Mouse (Mus musculus) naive thymus-derived CD4-positive, alpha-beta T cell, adult 5 months (primary cell): ENCODE data around the gene Mapk8ip3. TPM values are rescaled to one million over a fixed set of nuclear protein-coding genes. Genes with fewer than 3 reads are reported as not detected.

Source experiments
- polyA plus RNA-seq: library from polyadenylated mRNA; unstranded; fragments of 100-300 nt; shearing (Covaris generic); gene quantifications from one replicate; pipeline ENCODE4 v1.2.1, GENCODE M21; 2017

Mapk8ip3 gene
- polyA plus RNA-seq, result 79.3 TPM

DNA sequence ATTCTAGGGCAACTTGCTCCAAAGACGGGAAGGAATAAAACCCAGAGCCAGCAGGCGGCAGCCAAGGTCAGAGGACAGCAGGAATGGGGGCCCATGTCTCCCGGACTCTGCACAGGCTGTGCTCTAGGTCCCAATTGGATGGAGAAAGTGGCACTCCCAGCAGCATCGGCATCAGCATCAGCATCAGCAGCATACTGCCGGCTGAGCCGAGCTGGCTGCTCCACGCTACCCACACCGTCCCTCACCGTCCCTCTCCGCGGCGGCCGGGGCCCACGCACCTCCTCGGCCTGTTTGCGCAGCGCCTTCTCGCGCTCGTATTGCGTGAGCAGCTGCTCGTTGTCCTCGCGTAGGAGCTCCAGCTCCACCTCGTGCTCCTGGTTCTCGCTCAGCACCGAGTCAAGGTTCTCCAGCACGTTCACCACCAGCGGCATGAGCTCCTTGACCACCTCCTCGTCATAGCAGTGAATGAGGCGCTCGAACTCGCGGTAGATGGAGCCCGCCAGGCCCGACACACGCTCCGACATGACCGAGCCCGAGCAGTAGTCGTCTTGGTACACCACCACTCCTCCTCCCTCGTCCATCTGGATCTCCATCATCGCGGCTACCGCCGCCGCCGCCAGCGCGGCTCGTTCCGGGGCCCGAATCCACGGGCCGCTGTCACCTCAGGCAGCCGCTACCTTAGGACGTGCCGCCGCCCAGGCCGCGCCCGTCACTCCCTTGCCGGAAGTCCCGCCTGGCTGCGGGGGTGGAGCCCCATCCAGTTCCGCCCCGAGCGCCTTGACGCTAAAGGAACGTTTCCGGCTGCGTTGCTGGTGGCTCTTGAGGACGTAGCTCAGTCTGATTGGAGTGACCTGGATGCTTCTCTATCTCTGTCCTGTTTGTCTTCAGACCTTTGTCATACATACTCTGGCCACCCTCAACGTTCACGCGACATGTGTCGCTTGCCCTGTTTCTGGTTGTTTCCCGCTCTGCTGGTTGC, at the start of gene Mapk8ip3:
Gene Mapk8ip3 (minus strand): TSS at position 719 of the 979 bp plus-strand sequence.

DNA sequence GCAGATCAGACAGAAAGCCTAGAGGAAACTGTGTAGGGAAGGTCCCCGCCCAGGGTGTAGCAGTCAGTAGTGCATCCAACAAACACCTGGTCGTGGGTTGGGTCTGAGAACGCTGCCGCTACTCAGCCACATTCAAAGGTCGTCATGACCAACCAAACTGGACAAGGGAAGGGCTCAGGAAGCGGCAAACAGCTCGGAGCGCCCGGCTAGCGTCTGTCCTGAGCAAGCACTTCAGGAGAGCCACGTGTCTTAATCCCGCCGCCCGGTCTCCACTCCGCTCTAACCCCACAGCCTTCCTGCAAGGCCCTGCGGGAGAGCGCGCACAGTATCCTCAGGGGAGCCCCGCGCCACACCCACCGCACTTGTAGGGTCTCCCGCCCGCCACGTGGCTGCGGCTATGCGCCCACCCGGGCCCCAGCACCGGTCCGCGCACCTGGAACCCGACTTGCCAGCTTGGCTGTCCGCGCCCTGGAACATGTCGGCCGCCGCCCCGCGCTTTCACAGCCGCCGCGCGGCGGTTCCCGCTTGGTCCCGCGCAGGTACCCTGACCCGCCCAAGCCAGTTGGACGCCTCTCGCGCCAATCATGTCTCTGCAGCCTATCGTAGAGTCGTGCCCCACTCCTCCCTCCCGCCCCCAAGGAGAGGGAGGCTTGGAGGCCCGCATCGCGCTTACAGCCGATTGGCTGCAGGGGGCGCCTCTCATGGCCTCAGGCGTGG, 23.5 kb upstream of the Mapk8ip3 start, which contains the start of gene Jpt2:
Gene Jpt2 (minus strand): TSS at position 555 of the 717 bp plus-strand sequence.

DNA sequence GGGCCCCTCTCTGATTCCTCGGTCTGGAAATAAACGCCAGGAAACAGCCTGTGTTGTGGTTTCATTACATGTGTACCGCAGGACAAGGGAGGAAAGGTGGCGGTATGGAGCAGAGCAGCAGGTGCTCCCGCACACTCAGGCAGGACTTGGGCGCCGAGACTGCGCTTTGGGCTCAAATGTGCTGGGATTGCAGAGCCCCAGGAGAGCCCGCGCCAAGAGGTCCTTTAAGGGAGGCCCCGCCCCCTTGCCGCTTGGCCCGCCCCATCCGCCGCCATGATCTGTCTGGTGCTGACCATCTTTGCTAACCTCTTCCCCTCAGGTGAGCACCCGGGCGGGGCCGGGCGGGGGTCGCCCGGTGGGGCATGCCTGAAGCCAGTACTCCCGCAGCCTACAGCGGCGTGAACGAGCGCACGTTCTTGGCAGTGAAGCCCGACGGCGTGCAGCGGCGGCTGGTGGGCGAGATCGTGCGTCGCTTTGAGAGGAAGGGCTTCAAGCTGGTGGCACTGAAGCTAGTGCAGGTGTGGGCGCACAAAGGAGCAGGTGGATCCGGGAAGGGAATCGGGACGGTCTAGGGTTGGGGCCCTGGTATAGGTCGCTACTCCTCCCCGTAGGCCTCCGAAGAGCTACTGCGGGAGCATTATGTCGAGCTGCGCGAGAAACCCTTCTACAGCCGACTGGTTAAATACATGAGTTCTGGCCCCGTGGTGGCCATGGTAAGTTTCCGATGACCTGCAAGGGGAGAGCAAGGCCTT, 40.4 kb downstream of the Mapk8ip3 start, which contains the start of gene Nme3:
Gene Nme3 (plus strand): TSS at position 260 of the 752 bp plus-strand sequence.

DNA sequence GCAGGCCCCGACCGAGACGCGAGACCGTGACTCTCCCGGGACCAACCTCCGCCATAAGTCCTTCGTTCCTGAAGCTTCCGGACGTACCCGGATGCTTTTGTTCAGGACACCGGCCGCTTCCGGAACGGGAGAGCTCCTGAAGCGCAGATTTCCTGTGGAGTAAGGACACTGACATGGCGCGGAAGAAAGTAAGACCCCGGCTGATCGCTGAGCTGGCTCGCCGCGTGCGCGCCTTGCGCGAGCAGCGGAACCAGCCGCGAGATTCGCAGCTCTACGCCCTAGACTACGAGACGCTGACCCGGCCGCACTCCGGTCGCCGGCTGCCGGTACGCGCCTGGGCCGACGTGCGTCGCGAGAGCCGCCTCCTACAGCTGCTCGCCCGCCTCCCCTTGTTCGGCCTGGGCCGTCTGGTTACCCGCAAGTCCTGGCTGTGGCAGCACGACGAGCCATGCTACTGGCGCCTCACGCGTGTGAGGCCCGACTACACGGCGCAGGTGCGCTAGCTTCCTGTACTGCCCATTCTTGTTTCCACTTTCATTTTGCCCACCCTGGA, 41.7 kb downstream of the Mapk8ip3 start, which contains the start of the genes Eme2 and Mrps34:
Gene Eme2 (minus strand): TSS at position 93 of the 553 bp plus-strand sequence.
Gene Mrps34 (plus strand): TSS at position 122 of the 553 bp plus-strand sequence.

DNA sequence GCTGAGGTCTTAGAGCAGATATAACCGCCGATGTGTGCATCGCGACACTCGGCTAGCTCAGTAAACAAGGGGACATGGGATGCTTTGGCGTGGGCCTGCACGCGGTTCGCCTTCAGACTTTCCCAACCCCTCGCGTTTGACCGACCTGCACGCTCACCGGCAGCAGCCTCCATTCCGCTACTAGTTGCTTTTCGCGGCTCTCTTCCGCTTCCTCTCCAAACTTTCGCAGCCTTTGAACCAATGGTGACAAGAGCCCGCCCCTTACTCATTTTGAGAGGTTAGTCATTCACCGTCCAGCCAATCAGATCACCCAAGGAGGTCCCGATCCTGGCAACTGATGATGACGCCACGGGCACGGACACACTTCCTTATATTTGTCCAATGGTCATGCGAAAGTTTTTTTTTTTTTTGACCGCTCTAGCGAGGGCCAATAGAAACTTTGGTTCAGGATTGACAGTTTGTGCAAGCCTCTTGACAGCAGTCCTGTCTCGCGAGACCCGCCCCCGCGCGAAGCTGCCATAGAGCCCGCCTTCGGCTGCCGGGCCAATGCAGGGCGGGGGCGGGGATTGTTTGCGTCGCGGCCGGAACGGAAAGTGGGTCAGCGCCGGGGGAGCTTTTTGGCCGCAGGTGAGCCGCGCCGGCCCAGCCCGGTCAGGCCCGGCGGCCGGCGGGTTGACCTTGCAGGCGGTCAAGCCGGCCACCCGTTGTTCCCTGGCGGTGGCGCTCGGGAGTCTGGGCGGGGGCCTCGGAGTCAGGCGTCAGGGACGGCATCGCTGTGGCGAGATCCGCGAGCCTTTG, 50.4 kb downstream of the Mapk8ip3 start, which contains the start of the genes Nubp2 and Spsb3:
Gene Nubp2 (minus strand): TSS at position 216 of the 798 bp plus-strand sequence.
Gene Spsb3 (plus strand): TSS at position 510 of the 798 bp plus-strand sequence.

DNA sequence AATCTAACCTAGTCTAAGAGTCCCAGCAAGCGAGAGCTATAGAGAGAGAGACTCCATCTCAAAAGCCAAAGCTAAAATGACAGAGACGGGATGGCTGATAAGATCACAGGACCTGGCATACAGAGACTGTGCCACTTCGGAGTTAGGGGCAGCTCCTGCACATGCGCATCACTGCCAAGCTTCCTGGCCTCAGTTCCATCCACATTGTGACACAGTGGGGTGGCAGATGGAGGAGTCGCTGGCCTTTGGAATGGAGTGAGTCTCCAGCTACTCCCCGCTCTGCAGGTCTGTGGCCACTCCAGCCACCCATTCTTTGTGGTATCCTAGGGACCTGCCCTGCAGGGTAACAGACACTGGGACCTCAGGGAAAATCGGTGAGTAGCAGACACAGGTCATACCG, 71.0 kb downstream of the Mapk8ip3 start, which contains the start of gene Igfals:
Gene Igfals (plus strand): TSS at position 222 of the 400 bp plus-strand sequence.

DNA sequence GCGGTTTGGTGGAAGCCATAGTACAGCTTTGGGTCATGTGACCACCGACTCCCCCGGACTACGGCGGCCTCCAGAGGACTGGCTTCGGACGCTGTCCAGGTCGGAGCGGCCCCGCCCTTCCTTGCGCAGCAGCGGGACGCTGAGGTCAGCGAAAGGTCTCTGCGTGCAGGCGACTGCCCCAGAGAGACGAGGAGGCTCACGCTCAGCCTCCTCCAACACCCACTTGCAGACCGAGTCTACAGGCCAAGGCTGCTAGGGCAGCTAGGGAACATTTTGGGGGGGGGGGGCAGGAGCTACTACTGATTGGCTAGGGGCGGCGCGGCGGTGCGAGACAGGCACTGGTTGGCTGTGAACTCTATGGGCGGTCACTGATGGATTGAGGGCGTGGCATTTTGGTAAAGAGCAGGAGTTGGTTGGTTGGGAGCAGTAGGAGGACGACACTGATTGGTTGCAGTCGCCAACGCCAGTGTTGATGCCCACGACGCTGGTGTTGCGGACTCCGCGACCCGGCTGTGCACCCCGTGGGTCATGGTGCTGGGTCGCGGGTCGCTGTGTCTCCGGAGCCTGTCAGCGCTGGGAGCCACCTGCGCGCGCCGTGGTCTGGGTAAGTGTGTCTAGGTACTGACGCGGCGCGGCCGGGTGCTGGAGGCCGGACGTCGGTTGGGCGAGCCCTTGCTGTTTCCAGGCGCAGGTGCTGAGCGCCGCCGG, 86.6 kb downstream of the Mapk8ip3 start, which contains the start of gene Fahd1:
Gene Fahd1 (minus strand): TSS at position 300 of the 708 bp plus-strand sequence.

Other genes starting within 250 kb of the Mapk8ip3 start
- gene Syngr3, start 247.0 kb downstream of the Mapk8ip3 start, polyA plus RNA-seq, result not detected
- 33.4 TPM for gene Gfer, start 240.8 kb downstream of the Mapk8ip3 start, polyA plus RNA-seq
- gene Noxo1, start 240.7 kb downstream of the Mapk8ip3 start, polyA plus RNA-seq, result 1.3 TPM
- gene Tbl3, start 229.3 kb downstream of the Mapk8ip3 start, polyA plus RNA-seq, result 53.1 TPM
- not detected for gene Rnf151, start 218.9 kb downstream of the Mapk8ip3 start, polyA plus RNA-seq
- 1,119 TPM for gene Rps2, start 218.9 kb downstream of the Mapk8ip3 start, polyA plus RNA-seq
- gene Ndufb10, start 212.5 kb downstream of the Mapk8ip3 start, polyA plus RNA-seq, result 157 TPM
- gene Rpl3l, start 209.2 kb downstream of the Mapk8ip3 start, polyA plus RNA-seq, result not detected
- gene Msrb1, start 200.3 kb downstream of the Mapk8ip3 start, polyA plus RNA-seq, result 11.7 TPM
- gene Hs3st6, start 184.0 kb downstream of the Mapk8ip3 start, polyA plus RNA-seq, result not detected
- not detected for gene Meiob, start 132.7 kb downstream of the Mapk8ip3 start, polyA plus RNA-seq
- gene Hagh, start 96.8 kb downstream of the Mapk8ip3 start, polyA plus RNA-seq, result 52.8 TPM
- gene Fahd1, start 86.6 kb downstream of the Mapk8ip3 start, polyA plus RNA-seq, result 1.6 TPM
- not detected for gene Igfals, start 71.0 kb downstream of the Mapk8ip3 start, polyA plus RNA-seq
- 74.6 TPM for gene Nubp2, start 50.6 kb downstream of the Mapk8ip3 start, polyA plus RNA-seq
- gene Spsb3, start 50.3 kb downstream of the Mapk8ip3 start, polyA plus RNA-seq, result 57.3 TPM
- gene Eme2, start 41.9 kb downstream of the Mapk8ip3 start, polyA plus RNA-seq, result 37.6 TPM
- 67.2 TPM for gene Mrps34, start 41.9 kb downstream of the Mapk8ip3 start, polyA plus RNA-seq
- gene Nme3, start 40.5 kb downstream of the Mapk8ip3 start, polyA plus RNA-seq, result 24.2 TPM
- gene Jpt2, start 23.7 kb upstream of the Mapk8ip3 start, polyA plus RNA-seq, result 25.1 TPM
- 13.5 TPM for gene Cramp1l, start 78.8 kb upstream of the Mapk8ip3 start, polyA plus RNA-seq
- 16.4 TPM for gene Ift140, start 79.1 kb upstream of the Mapk8ip3 start, polyA plus RNA-seq
- 0.56 TPM for gene Tmem204, start 146.6 kb upstream of the Mapk8ip3 start, polyA plus RNA-seq
- gene Telo2, start 179.0 kb upstream of the Mapk8ip3 start, polyA plus RNA-seq, result 24.9 TPM
- not detected for gene Ptx4, start 183.8 kb upstream of the Mapk8ip3 start, polyA plus RNA-seq
- 29.9 TPM for gene Clcn7, start 196.4 kb upstream of the Mapk8ip3 start, polyA plus RNA-seq
- not detected for gene Ccdc154, start 225.5 kb upstream of the Mapk8ip3 start, polyA plus RNA-seq
- not detected for gene Gm38655, start 238.5 kb upstream of the Mapk8ip3 start, polyA plus RNA-seq
- gene BC003965, start 247.6 kb upstream of the Mapk8ip3 start, polyA plus RNA-seq, result 17.8 TPM